Mouse (Mus musculus) ES-CJ7 (cell line): ENCODE measurements at regions not wholly inside any gene's neighbourhood (a gene's known extent, or its start where the extent isn't known, plus 50 kb on each side); places are given as distances from the start of the nearest gene placed in this dataset.
"Not testable (repeated sequence)": the region's sequence is repeated elsewhere in the genome, so short reads cannot be mapped to it uniquely, and the experiment has no call there.

Source experiments
- DNase-seq: peaks from one replicate; pipeline ENCODE4 v3.0.0; 2011; ENCODE audit warnings: low read depth, low spot score

DNA sequence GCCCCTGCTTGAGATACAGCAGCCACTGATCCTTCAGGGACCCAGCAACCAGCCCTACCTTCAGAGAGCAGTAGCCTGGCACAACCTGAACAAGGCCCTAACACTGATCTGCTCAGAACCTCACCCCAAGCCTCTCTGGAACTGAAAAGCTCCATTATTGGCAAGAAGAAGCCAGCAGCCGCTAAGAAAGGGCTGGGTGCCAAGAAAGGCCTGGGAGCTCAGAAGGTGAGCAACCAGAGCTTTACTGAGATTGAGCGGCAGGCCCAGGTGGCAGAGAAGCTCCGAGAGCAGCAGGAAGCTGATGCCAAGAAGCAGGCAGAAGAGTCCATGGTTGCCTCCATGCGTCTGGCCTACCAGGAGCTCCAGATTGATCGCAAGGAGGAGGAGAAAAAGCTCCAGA, 74.4 kb upstream of the Oxtr start:
- DNase-seq: not testable (repeated sequence)

- DNase-seq: not testable (repeated sequence)
Measured at GRCm38 (mm10) chr6:112563659-112564058, 73.9 kb upstream of the Oxtr start.

DNA sequence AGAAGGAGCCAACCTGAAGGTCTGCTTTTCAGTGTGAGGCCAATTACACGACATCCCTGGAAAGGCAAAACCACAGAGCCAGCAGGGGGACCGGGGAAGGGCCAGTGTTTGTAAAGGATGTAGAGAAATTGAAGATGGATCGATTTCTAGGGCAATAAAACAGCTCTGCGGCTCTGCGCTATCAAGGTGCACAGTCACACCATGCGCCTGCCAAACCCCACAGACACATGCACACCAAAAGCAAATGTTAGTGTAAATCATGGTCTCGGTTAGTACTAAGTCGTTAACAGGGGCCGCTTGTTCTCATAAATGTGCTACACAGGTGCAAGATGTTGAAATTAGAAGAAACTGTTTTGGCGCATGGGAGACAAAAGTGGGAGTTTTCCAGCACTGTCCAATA, 72.3 kb upstream of the Oxtr start:
- DNase-seq: no peak

DNA sequence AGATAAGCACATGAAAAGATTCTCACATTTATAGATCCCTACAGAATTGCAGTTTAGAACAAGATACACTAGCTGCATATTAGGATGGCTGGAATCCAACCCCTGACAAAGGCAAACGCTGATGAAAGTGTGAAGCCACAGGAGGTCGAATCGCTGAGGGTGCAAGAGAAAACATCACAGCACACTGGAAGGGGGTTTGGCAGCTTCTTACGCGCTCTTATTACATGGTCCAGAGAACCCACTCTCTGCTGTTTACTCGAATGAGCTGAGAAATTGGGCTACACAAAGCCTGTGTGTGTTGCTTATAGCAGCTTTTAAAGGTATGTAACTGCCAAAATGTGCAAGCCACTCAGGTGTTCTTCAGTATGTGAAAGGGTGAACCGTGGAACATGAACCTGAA, 71.8 kb upstream of the Oxtr start:
- no peak for DNase-seq

GRCm38 (mm10) chr6:112559549-112559948, 69.8 kb upstream of the Oxtr start:
- DNase-seq: peak; percentile 30

GRCm38 (mm10) chr6:112557516-112557915, 67.8 kb upstream of the Oxtr start:
- DNase-seq: no peak

GRCm38 (mm10) chr6:112556401-112557165, 66.8 kb upstream of the Oxtr start:
- DNase-seq: no peak

GRCm38 (mm10) chr6:112554091-112554490, 64.3 kb upstream of the Oxtr start:
- no peak for DNase-seq

GRCm38 (mm10) chr6:112553231-112553920, 63.6 kb upstream of the Oxtr start:
- DNase-seq: peak; percentile 22

DNA sequence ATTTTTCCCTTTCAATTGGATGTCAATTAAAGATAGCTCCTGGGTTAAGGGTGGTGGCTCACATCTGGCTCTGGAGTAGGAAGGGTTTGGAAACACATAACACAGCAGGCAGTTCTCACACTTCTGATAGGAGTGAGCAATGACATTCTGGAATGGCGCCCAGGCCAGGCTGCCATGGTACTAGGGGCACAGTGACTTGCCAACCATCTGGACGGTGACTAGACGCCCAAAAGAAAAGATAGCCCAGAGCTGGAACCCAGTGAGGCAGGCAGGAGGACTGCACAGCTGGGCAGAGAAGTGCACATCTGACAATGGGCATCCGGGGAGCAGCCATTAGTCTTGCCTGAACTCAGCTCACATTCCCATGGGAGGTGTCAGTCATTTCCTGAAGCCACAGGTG, 62.8 kb upstream of the Oxtr start:
- DNase-seq: peak; percentile 24

DNA sequence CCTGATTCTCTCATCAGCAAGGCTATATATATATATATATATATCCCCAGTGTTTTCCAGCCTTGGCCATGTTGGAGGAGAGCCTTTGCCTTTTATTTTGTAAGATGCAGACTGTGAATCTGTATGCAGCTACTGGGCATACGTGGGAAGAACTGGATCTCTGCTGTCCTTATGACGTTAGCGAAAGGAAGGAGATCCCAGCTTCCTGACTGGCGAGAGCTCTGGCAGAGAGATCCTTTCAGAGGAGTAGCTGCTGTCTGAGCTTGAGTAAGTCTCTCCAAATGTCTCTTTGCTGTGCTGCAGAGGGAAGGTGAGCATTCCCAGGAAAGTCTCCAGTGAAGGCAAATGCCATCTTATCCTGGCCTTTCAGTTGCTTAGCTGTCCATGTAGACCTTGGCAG, 61.6 kb upstream of the Oxtr start:
- no peak for DNase-seq

DNA sequence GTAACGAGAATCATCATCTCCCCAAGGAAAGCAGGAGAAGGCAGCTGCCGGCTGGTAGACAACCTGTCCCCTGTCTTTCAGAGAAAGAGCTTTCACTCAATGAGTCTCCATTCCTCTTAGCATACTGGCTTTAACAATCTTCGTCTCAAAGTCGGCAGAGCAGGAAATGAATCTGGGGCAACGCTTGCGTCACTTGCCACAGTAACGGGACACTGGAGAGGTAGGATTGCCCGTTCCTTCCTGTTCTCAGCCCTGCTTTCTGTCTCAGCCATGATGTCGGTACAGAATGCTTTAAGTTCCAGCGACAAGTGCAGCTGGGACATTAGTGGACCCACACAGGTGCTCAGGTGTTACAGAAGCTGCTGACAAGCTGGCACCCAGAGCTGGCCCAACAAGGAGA, 57.5 kb upstream of the Oxtr start:
- no peak for DNase-seq

- DNase-seq: no peak
Measured at GRCm38 (mm10) chr6:112546033-112546432, 56.3 kb upstream of the Oxtr start.

- DNase-seq: no peak
Measured at GRCm38 (mm10) chr6:112544315-112544714, 54.6 kb upstream of the Oxtr start.

DNA sequence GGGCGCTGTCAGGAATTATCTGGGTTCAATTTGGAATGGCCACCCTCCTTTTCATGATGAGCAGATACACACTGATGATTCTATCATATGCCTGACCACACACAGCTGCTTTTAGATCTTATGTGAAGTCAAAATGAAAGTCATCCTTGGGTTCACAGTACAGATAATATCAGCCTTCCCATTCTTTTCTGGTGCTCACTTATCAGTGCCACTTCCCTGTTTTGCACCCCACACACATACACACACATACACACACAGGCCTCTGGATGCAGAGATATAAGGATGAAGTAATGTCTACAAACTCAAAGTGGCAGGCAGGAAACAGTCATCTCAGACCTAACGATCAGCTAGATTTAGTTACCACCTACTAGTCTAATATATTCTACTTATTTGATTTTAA, 52.9 kb upstream of the Oxtr start:
- DNase-seq: no peak
